Mouse (Mus musculus) liver, postnatal 0 days (tissue): ENCODE data around the gene Gm20388. TPM values are rescaled to one million over a fixed set of nuclear protein-coding genes. Genes with fewer than 3 reads are reported as not detected.

ENCODE experiments used
- ATAC-seq: fragments of 200-750 bp; cut with Nextera tagmentation; 2 replicates; pipeline ENCODE4 v1.8.0; 2017; ENCODE audit warnings: mild to moderate bottlenecking, moderate library complexity
- DNase-seq: peaks from one replicate; pipeline ENCODE4 v3.0.0-alpha.2; 2016
- H3K27ac ChIP-seq: fragments of 300-500 bp; sonication (generic); 2 replicates; pipeline ENCODE4 v1.5.1; 2014; ENCODE audit warnings: antibody characterized with exemption, moderate library complexity, mild to moderate bottlenecking, low read depth
- H3K27me3 ChIP-seq: fragments of 300-500 bp; sonication (generic); 2 replicates; pipeline ENCODE4 v1.6.1; 2014; ENCODE audit warnings: low read length, control low read depth, mixed read lengths; ENCODE audit not compliant: insufficient read depth
- H3K36me3 ChIP-seq: fragments of 300-500 bp; sonication (generic); replicated peaks from 2 replicates; pipeline ENCODE4 v1.6.1; 2014; ENCODE audit warnings: mild to moderate bottlenecking, control low read depth, low read length, moderate library complexity, mixed read lengths; ENCODE audit not compliant: insufficient read depth
- H3K4me1 ChIP-seq: fragments of 300-500 bp; sonication (generic); 2 replicates; pipeline ENCODE4 v1.6.1; 2014; ENCODE audit warnings: antibody characterized with exemption, mild to moderate bottlenecking, control low read depth; ENCODE audit not compliant: insufficient read depth
- H3K4me2 ChIP-seq: fragments of 300-500 bp; sonication (generic); 2 replicates; pipeline ENCODE4 v1.6.1; 2014; ENCODE audit warnings: low read depth, mild to moderate bottlenecking, low read length, moderate library complexity, mixed read lengths
- H3K4me3 ChIP-seq: fragments of 300-500 bp; sonication (generic); 2 replicates; pipeline ENCODE4 v1.5.1; 2014; ENCODE audit warnings: low read depth, low read length
- H3K9ac ChIP-seq: fragments of 300-500 bp; sonication (generic); replicated peaks from 2 replicates; pipeline ENCODE4 v1.6.1; 2014; ENCODE audit warnings: mild to moderate bottlenecking, moderate library complexity
- H3K9me3 ChIP-seq: fragments of 300-500 bp; sonication (generic); 2 replicates; pipeline ENCODE4 v1.6.1; 2016; ENCODE audit warnings: mild to moderate bottlenecking, control low read depth, low read length, mixed read lengths
- CTCF ChIP-seq: sonication (generic); IDR thresholded peaks from 2 replicates; pipeline ENCODE4 v1.5.1; 2016; ENCODE audit warnings: antibody characterized with exemption, low read depth
- EP300 ChIP-seq: IDR thresholded peaks from 2 replicates; pipeline ENCODE4 v1.6.1; 2016; ENCODE audit warnings: antibody characterized with exemption, low read depth, mild to moderate bottlenecking
- WGBS: fragments of 180-500 bp; shearing (Covaris S2); extraction: QIAGEN DNeasy Blood & Tissue Kit; methylation state at CpG from one replicate; pipeline ENCODE4 v1.1.7; 2014; ENCODE audit not compliant: insufficient replicate concordance; 5-methylcytosine and 5-hydroxymethylcytosine counted together
- polyA plus RNA-seq: library from polyadenylated mRNA; unstranded; fragments of >200 nt; fragmentation: Nextera tagmentation; extraction: Ambion mirVana; gene quantifications from 2 replicates; pipeline ENCODE4 v1.2.1, GENCODE M21; 2015

Gene Gm20388
- polyA plus RNA-seq, 1 experiment from 2014 or later, result not detected

DNA sequence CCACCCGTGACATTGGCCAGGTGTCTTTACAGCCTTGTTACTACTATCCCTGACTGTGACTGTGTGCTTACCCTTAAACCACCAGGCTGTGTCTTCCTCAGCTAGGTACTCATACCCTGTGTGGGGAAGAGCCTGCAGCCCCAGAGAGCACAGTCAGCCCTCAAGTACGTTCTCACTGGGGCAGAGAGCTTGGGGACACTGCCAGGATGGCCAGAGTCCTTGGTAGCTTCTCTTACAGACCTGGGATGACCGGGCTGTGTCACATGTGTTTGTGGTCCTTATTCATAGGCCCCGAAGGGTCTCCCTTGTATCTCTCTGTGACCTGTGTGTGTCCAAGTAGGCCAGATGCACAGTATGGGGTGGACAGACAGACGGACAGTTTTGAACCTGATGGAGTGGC is 350.0 kb downstream of the Gm20388 start:
- no peak for TF ChIP-seq EP300
- TF ChIP-seq CTCF, result no peak
- 78% methylated on average over 5 of the region's 5 CpGs for WGBS
- peaks cover 11% of the 10 kb centered on the region; the same call in 1 of the 2 replicates for H3K4me1 ChIP-seq
- no peak overlapping the region for H3K9ac ChIP-seq
- ATAC-seq, result no peak
- no peak overlapping the region for H3K4me2 ChIP-seq
- no peak overlapping the region for H3K4me3 ChIP-seq
- H3K27ac ChIP-seq, result no peak overlapping the region
- no peaks in the 10 kb centered on the region for H3K9me3 ChIP-seq
- H3K36me3 ChIP-seq, result no peaks in the 10 kb centered on the region
- 0 out of 2 replicates have a peak, but pooled peaks cover 3% of the 10 kb centered on the region for H3K27me3 ChIP-seq
- no peak for DNase-seq

DNA sequence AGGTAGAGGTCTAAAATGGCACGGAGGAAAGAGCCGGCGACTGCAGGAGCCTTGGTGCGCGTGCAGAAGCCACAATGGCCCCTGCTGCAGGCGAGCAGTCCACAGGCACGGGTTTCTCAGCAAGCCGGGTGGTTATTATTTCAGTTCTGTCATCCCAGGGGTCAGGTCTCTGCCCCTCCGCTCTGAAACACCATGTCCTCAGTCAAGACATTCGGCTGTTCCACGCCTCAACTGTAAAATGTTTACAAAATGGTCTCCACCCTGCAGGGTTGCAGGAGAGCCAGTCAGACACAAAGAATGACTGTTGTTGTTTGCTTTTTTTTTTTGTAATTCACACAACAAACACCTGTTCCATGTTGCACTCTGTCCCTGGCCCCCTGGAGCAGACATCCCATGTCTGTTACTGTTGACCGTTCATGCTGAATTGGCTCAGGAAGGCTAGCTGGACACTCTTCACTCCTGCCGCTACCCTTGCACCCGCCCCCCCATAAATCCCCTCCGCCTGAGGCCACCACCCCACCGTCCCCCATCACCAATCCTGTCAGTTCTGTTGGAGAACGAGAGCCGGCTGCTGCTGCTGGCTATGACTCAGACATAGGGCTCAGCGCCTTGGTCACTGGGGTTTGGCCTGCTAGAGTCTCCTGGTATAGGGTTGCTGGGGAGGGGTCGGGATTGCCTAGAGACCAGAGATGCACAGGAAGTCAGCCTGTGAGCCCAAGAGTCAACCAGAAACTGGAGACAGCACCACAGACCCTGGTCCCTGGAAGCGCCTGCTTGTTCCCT is 350.9 kb downstream of the Gm20388 start:
- Histone ChIP-seq H3K36me3 (no peaks in the 10 kb centered on the region), H3K27ac (no peak overlapping the region), H3K4me1 (peaks cover 13% of the 10 kb centered on the region; the same call in 1 of the 2 replicates), H3K9ac (no peak overlapping the region), H3K4me3 (no peak overlapping the region), H3K27me3 (0 out of 2 replicates have a peak, but pooled peaks cover 3% of the 10 kb centered on the region), H3K9me3 (no peaks in the 10 kb centered on the region), H3K4me2 (no peak overlapping the region)
- DNase-seq, result no peak
- TF ChIP-seq CTCF, result no peak
- no peak for TF ChIP-seq EP300
- ATAC-seq, result no peak
- 53% methylated on average over 21 of the region's 21 CpGs for WGBS

DNA sequence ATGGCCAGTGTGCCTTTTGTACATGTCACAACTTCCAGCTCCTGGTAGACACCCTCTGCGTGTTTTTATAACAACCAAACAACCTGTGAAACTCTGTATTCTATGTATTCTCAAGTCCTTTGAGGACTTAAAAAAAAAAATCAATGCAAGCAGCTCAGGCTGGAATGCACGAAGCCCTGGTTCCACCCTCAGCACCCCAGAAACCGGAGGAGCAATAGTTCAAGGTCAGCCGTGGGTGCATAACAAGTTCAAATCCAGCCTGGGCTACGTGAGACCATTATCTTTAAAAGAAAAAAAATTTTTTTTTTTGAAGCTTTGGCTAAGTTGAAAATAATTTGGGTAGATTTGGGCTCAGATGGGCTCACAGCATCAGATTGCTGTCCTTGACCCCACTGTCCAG is 353.2 kb downstream of the Gm20388 start:
- 0 out of 2 replicates have a peak, but pooled peaks cover 3% of the 10 kb centered on the region for H3K27me3 ChIP-seq
- 72% methylated on average over 5 of the region's 5 CpGs for WGBS
- no peak for DNase-seq
- H3K4me2 ChIP-seq, result 0 out of 2 replicates have a peak overlapping the region, but pooled peaks have one; percentile 64
- peaks cover 13% of the 10 kb centered on the region; the same call in 1 of the 2 replicates for H3K4me1 ChIP-seq
- no peaks in the 10 kb centered on the region for H3K9me3 ChIP-seq
- H3K27ac ChIP-seq, result no peak overlapping the region
- TF ChIP-seq CTCF (no peak), EP300 (no peak)
- no peak for ATAC-seq
- H3K4me3 ChIP-seq, result no peak overlapping the region
- no peaks in the 10 kb centered on the region for H3K36me3 ChIP-seq
- H3K9ac ChIP-seq, result no peak overlapping the region

DNA sequence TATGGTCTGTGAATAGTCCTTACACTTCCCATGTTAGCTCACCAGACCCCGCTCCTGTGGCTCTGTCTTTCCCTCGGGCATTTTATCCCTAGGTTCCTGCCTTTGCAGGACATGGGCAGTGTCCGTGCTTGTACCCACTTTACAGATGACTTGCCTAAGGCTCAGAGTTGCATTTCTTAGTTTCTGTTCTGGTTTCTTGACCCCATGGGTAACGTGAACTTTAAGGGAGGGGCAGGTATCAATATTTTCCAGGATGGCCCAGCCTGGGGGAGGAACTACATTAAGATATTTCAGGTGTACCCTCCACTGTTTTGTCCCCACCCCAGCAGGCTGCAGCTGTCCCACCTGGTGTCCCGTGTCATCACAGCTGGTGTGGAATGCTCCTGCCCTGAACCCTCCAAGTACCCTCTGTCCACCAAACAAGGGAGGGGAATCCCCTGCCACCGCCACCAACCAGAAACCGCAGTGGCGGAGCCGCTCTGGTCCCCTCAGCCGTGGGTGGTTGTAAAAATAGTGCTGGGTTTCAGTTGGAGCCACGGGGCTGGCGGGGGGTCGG is 353.8 kb downstream of the Gm20388 start:
- H3K36me3 ChIP-seq, result no peaks in the 10 kb centered on the region
- no peak overlapping the region; the same call in 1 of the 2 replicates for H3K4me3 ChIP-seq
- H3K9ac ChIP-seq, result peak overlapping the region; percentile 53
- peaks cover 13% of the 10 kb centered on the region; the same call in 1 of the 2 replicates for H3K4me1 ChIP-seq
- no peaks in the 10 kb centered on the region for H3K9me3 ChIP-seq
- TF ChIP-seq EP300, result no peak
- TF ChIP-seq CTCF, result no peak
- 0 out of 2 replicates have a peak, but pooled peaks cover 3% of the 10 kb centered on the region for H3K27me3 ChIP-seq
- ATAC-seq (peak; percentile 37), DNase-seq (peak; percentile 50)
- H3K27ac ChIP-seq, result peak overlapping the region; percentile 62; the same call in 1 of the 2 replicates
- 35% methylated on average over 13 of the region's 13 CpGs for WGBS
- peak overlapping the region; percentile 64 for H3K4me2 ChIP-seq

DNA sequence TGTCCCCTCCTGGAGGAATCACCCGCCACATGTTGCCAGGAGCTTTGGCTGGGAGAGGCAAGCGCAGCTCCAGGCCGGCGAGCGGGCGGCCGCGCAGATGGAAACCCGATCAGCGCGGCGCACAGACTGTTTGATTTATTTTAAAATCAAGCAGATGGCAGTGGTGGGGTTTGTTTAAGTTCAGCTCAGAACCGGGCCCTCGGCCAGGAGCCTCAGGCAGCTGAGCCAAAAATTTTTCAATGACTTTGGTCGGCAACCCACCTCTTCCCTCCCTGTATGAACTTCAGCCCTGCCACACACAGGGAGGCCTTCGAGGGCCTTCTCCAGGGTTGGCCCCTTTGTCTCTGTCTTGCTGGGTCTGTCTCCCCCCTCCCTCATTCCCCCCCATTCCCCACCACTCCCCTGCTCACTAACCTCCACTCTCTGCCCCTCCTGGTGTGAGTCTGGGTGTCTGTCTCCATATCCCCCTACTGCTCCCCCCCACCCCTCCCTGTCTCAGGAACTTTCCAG is 354.4 kb downstream of the Gm20388 start:
- H3K27ac ChIP-seq, result peak overlapping the region; percentile 62; the same call in 1 of the 2 replicates
- DNase-seq (peak; percentile 59), ATAC-seq (peak; percentile 64)
- H3K9me3 ChIP-seq, result no peaks in the 10 kb centered on the region
- no peak; the same call in 1 of the 2 replicates for TF ChIP-seq EP300
- no peak for TF ChIP-seq CTCF
- 0 out of 2 replicates have a peak, but pooled peaks cover 3% of the 10 kb centered on the region for H3K27me3 ChIP-seq
- peak overlapping the region; percentile 53 for H3K9ac ChIP-seq
- peak overlapping the region; percentile 64 for H3K4me2 ChIP-seq
- no peak overlapping the region; the same call in 1 of the 2 replicates for H3K4me3 ChIP-seq
- H3K36me3 ChIP-seq, result no peaks in the 10 kb centered on the region
- H3K4me1 ChIP-seq, result peaks cover 13% of the 10 kb centered on the region; the same call in 1 of the 2 replicates
- 18% methylated on average over 16 of the region's 16 CpGs for WGBS

DNA sequence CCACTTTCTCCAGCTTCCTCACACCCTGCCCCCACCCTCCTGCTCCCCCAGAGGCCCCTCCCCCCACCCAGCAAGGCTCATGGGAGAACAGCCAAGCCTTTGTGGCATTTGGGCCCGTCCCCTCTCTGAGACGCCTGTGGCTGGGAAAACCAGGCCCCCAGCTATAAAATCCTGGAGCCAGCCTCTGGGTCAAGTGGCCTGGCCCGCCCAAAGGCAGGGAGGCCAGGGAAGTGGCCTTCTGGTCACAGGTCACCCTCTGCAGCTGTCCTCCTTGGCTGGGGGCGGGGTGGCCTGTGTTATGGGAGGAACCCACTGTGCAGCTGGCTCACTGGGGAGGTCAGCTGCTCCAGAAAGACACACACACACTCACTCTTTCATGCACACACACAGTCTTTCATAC is 354.8 kb downstream of the Gm20388 start:
- Histone ChIP-seq H3K4me2 (peak overlapping the region; percentile 64; the same call in 1 of the 2 replicates), H3K36me3 (no peaks in the 10 kb centered on the region), H3K9ac (no peak overlapping the region), H3K4me3 (no peak overlapping the region), H3K27me3 (0 out of 2 replicates have a peak, but pooled peaks cover 3% of the 10 kb centered on the region), H3K27ac (peak overlapping the region; percentile 62; the same call in 1 of the 2 replicates), H3K9me3 (no peaks in the 10 kb centered on the region), H3K4me1 (peaks cover 13% of the 10 kb centered on the region; the same call in 1 of the 2 replicates)
- TF ChIP-seq CTCF, result no peak
- no peak for TF ChIP-seq EP300
- DNase-seq, result peak; percentile 64
- ATAC-seq, result peak; percentile 67
- 31% methylated on average over 4 of the region's 4 CpGs for WGBS
